Mouse (Mus musculus) limb, embryonic 11.5 days (tissue): Measurements from ENCODE around the gene Sectm1a. TPM values are rescaled to one million over a fixed set of nuclear protein-coding genes. Genes with fewer than 3 reads are reported as not detected.

Experiments used
- ATAC-seq: fragments of 200-750 bp; cut with Nextera tagmentation; 2 replicates; pipeline ENCODE4 v1.8.0; 2017; ENCODE audit warnings: low read depth; ENCODE audit not compliant: insufficient number of reproducible peaks, low FRiP score, low TSS enrichment
- DNase-seq: peaks from one replicate; pipeline ENCODE4 v3.0.0-alpha.2; 2015; ENCODE audit warnings: low spot score
- H3K27ac ChIP-seq: fragments of 300-500 bp; sonication (generic); replicated peaks from 2 replicates; pipeline ENCODE4 v1.5.1; 2014; ENCODE audit warnings: low read depth, mild to moderate bottlenecking, low read length
- H3K27me3 ChIP-seq: fragments of 300-500 bp; sonication (generic); 2 replicates; pipeline ENCODE4 v1.6.1; 2014; ENCODE audit warnings: mild to moderate bottlenecking, low read length, mixed read lengths; ENCODE audit not compliant: control insufficient read depth, insufficient read depth
- H3K36me3 ChIP-seq: fragments of 300-500 bp; sonication (generic); 2 replicates; pipeline ENCODE4 v1.6.1; 2014; ENCODE audit warnings: mild to moderate bottlenecking, low read length, moderate library complexity, mixed read lengths; ENCODE audit not compliant: control insufficient read depth, insufficient read depth
- H3K4me1 ChIP-seq: fragments of 300-500 bp; sonication (generic); 2 replicates; pipeline ENCODE4 v1.6.1; 2014; ENCODE audit warnings: low read length, mixed read lengths; ENCODE audit not compliant: control insufficient read depth, insufficient read depth
- H3K4me2 ChIP-seq: fragments of 300-500 bp; sonication (generic); 2 replicates; pipeline ENCODE4 v1.6.1; 2014; ENCODE audit warnings: low read depth, mild to moderate bottlenecking, moderate library complexity; ENCODE audit not compliant: severe bottlenecking
- H3K4me3 ChIP-seq: fragments of 300-500 bp; sonication (generic); 2 replicates; pipeline ENCODE4 v1.5.1; 2014; ENCODE audit warnings: low read depth, low read length
- H3K9ac ChIP-seq: fragments of 300-500 bp; sonication (generic); 2 replicates; pipeline ENCODE4 v1.6.1; 2014; ENCODE audit warnings: mild to moderate bottlenecking, low read length
- H3K9me3 ChIP-seq: fragments of 300-500 bp; sonication (generic); 2 replicates; pipeline ENCODE4 v1.6.1; 2016; ENCODE audit warnings: low read length; ENCODE audit not compliant: control insufficient read depth
- WGBS: fragments of 180-500 bp; shearing (Covaris S2); extraction: QIAGEN DNeasy Blood & Tissue Kit; methylation state at CpG from one replicate; pipeline ENCODE4 v1.1.7; 2014; 5-methylcytosine and 5-hydroxymethylcytosine counted together
- polyA plus RNA-seq: library from polyadenylated mRNA; unstranded; fragments of >200 nt; fragmentation: Nextera tagmentation; extraction: Ambion mirVana; gene quantifications from 2 replicates; pipeline ENCODE4 v1.2.1, GENCODE M21; 2014

Gene Sectm1a
- polyA plus RNA-seq, 1 experiment from 2014 or later: not detected

GRCm38 (mm10) chr11:121101124-121101805, 20.2 kb upstream of the Sectm1a start:
- DNase-seq (no peak), ATAC-seq (no peak)
- no peak overlapping the region for H3K27ac ChIP-seq
- no peak overlapping the region for H3K4me3 ChIP-seq
- no peaks in the 10 kb centered on the region for H3K4me1 ChIP-seq
- H3K4me2 ChIP-seq: no peak overlapping the region
- 77% methylated on average over 4 of the region's 4 CpGs for WGBS
- no peaks in the 10 kb centered on the region for H3K27me3 ChIP-seq
- no peak overlapping the region for H3K9ac ChIP-seq
- no peaks in the 10 kb centered on the region for H3K36me3 ChIP-seq
- H3K9me3 ChIP-seq: no peaks in the 10 kb centered on the region

GRCm38 (mm10) chr11:121100692-121101091, 19.7 kb upstream of the Sectm1a start:
- Histone ChIP-seq H3K27me3 (no peaks in the 10 kb centered on the region), H3K4me1 (no peaks in the 10 kb centered on the region), H3K4me2 (no peak overlapping the region), H3K9me3 (no peaks in the 10 kb centered on the region), H3K4me3 (no peak overlapping the region), H3K9ac (no peak overlapping the region), H3K27ac (no peak overlapping the region), H3K36me3 (no peaks in the 10 kb centered on the region)
- no peak for ATAC-seq
- 46% methylated on average over 7 of the region's 7 CpGs for WGBS
- DNase-seq: no peak

GRCm38 (mm10) chr11:121099762-121100161, 18.7 kb upstream of the Sectm1a start:
- H3K4me3 ChIP-seq: no peak overlapping the region
- H3K9ac ChIP-seq: no peak overlapping the region
- no peaks in the 10 kb centered on the region for H3K27me3 ChIP-seq
- ATAC-seq (no peak), DNase-seq (no peak)
- no peak overlapping the region for H3K27ac ChIP-seq
- WGBS: 77% methylated on average over 7 of the region's 7 CpGs
- no peaks in the 10 kb centered on the region for H3K4me1 ChIP-seq
- no peaks in the 10 kb centered on the region for H3K9me3 ChIP-seq
- H3K36me3 ChIP-seq: no peaks in the 10 kb centered on the region
- no peak overlapping the region for H3K4me2 ChIP-seq

DNA sequence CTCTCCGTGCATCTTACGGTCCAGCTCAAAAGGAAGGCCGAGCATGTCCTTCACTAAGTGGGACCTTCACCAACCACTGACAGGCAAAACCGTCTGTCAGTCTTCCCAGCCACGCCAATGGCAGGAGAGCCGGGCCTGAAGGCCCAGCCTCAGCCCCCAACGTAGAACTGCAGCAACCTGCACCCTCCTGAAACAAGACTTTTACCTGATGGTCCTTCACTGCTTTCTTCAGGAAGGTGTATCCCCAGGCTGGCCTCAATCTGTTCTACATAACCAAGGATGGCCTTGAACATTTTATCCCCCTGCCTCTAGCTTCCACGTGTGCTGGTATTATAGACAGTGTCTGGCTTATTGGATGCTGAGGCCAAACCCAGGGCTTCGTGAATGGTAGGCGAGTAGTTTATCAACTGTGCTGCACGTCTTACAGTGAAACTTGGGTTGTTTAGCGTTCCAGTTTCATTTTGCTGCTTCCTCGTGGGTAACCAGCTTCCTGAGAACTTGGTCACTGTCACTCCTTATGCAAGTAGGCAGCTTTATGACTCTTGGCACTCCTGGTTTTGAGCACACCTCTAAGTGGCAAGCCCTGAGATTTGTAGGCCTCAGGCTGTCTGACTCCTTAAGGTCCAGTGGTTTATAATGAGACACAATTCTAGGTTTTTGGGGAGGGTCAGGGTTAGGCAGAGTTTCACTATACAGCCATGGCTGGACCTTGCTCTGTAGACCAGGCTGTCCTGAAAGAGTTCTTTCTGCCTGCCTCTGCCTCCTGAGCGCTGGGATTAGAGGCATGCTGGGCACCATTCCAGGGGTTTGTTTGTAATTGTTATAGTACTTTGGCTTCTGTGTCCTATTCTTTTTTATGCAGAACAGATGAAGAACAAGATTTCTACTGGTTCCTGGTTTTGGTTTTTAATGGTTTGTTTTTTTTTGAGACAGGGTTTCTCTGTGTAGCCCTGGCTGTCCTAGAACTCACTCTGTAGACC, 11.9 kb upstream of the Sectm1a start:
- Histone ChIP-seq H3K36me3 (no peaks in the 10 kb centered on the region), H3K4me2 (no peak overlapping the region), H3K9ac (no peak overlapping the region), H3K27me3 (no peaks in the 10 kb centered on the region), H3K9me3 (no peaks in the 10 kb centered on the region), H3K4me3 (no peak overlapping the region), H3K27ac (no peak overlapping the region), H3K4me1 (no peaks in the 10 kb centered on the region)
- ATAC-seq: no peak
- 89% methylated on average over 14 of the region's 14 CpGs for WGBS
- DNase-seq: no peak

GRCm38 (mm10) chr11:121090943-121091342, 9.9 kb upstream of the Sectm1a start:
- 82% methylated on average over 4 of the region's 4 CpGs for WGBS
- ATAC-seq: no peak
- H3K4me3 ChIP-seq: no peak overlapping the region
- H3K9ac ChIP-seq: no peak overlapping the region
- H3K4me1 ChIP-seq: no peaks in the 10 kb centered on the region
- H3K36me3 ChIP-seq: no peaks in the 10 kb centered on the region
- H3K4me2 ChIP-seq: no peak overlapping the region
- H3K9me3 ChIP-seq: no peaks in the 10 kb centered on the region
- DNase-seq: no peak
- H3K27me3 ChIP-seq: no peaks in the 10 kb centered on the region
- no peak overlapping the region for H3K27ac ChIP-seq

DNA sequence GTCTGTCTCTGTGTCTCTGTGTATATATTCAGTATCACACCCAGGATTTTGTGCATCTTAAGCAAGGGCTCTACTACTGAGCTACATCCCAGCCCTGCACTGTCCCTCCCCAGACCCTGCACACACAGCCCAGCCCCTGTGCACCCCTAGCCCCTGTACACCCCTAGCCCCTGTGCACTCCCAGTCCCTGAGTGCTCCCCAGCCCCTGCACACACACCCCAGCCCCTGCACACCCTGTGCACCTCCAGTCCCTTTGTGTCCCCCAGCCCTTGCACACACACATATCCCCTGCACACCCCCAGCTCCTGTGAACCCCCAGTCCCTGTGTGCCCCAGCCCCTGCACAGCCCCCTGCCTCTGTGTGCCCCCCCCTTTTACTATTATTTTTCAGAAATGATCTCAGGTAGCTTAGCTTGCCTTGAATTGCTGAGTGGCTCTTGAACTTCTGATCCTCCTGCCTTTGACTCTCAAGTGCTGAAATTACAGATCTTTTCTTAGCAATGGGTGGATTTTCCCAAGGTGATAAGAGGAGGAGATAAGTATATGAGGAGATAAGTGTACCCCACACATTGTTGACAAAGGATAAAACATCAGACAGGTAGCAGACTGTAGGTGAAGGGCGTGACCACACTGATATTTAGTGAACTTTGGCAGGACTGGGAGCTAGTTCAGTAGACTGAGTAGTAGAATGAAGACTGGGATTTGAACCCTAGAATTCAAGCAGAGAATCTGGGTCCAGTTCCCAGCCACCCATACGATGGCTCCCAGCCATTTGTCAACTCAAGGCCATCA, 8.9 kb upstream of the Sectm1a start:
- ATAC-seq: no peak
- H3K27ac ChIP-seq: no peak overlapping the region
- no peaks in the 10 kb centered on the region for H3K27me3 ChIP-seq
- H3K4me3 ChIP-seq: no peak overlapping the region
- H3K4me1 ChIP-seq: no peaks in the 10 kb centered on the region
- DNase-seq: no peak
- no peaks in the 10 kb centered on the region for H3K36me3 ChIP-seq
- no peak overlapping the region for H3K4me2 ChIP-seq
- no peaks in the 10 kb centered on the region for H3K9me3 ChIP-seq
- 94% methylated on average over 2 of the region's 2 CpGs for WGBS
- H3K9ac ChIP-seq: no peak overlapping the region

DNA sequence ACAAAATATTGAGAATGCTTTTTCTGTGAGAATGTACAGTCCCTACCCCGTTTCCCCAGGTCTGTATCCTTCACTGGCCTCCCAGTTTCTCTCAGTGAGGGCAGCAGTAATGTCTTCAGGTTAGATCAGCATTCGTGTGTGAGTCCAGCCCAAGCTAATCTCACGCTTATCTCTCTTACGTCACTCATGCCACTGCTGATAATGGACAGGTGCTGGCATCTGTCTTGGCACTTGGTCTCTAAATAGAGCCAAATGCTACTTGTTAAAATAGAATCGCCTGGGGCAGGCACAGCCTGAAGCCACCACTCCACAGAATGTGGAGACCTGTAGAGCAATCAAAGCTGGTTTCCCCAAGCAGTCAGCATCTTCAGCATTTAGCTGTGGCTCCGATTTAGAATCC, 8.0 kb upstream of the Sectm1a start:
- Histone ChIP-seq H3K9me3 (no peaks in the 10 kb centered on the region), H3K9ac (no peak overlapping the region), H3K27me3 (no peaks in the 10 kb centered on the region), H3K4me1 (no peaks in the 10 kb centered on the region), H3K4me3 (no peak overlapping the region), H3K4me2 (no peak overlapping the region), H3K27ac (no peak overlapping the region), H3K36me3 (no peaks in the 10 kb centered on the region)
- 71% methylated on average over 6 of the region's 6 CpGs for WGBS
- ATAC-seq: no peak
- DNase-seq: no peak

- no peak for DNase-seq
- H3K4me2 ChIP-seq: no peak overlapping the region
- no peaks in the 10 kb centered on the region for H3K4me1 ChIP-seq
- no peak overlapping the region for H3K4me3 ChIP-seq
- 65% methylated on average over 4 of the region's 4 CpGs for WGBS
- no peaks in the 10 kb centered on the region for H3K9me3 ChIP-seq
- no peaks in the 10 kb centered on the region for H3K36me3 ChIP-seq
- no peak overlapping the region for H3K9ac ChIP-seq
- H3K27me3 ChIP-seq: no peaks in the 10 kb centered on the region
- no peak for ATAC-seq
- no peak overlapping the region for H3K27ac ChIP-seq
Observed at GRCm38 (mm10) chr11:121086296-121086695, 5.3 kb upstream of the Sectm1a start.
